Mouse (Mus musculus): Measurements from ENCODE around the gene Rftn1. TPM values are rescaled to one million over a fixed set of nuclear protein-coding genes. Genes with fewer than 3 reads are reported as not detected.

The Rftn1 gene
- polyA plus RNA-seq, 1 experiment: 6.8 TPM

GRCm38 (mm10) chr17:50104131-50104530 is 86.3 kb downstream of the Rftn1 start:
- no peak for TF ChIP-seq FLI1 (IDR thresholded peaks at IDR 0.05; ENCODE audit: low read length)
- TF ChIP-seq GATA1 (IDR thresholded peaks at IDR 0.05; ENCODE audit: borderline replicate concordance, low read length): no peak
- Histone ChIP-seq H3K4me3 (replicated peaks) (no peak overlapping the region), H3K27me3 (replicated peaks) (no peaks in the 10 kb centered on the region), H3K36me3 (replicated peaks; ENCODE audit: low read length) (peaks cover 9% of the 10 kb centered on the region), H3K9me3 (0 out of 2 replicates have a peak, but pooled peaks cover 2% of the 10 kb centered on the region), H3K4me1 (no peaks in the 10 kb centered on the region)

GRCm38 (mm10) chr17:50101416-50101815 is 89.1 kb downstream of the Rftn1 start:
- no peak overlapping the region for H3K4me3 ChIP-seq (replicated peaks)
- no peaks in the 10 kb centered on the region for H3K4me1 ChIP-seq
- TF ChIP-seq FLI1 (IDR thresholded peaks at IDR 0.05; ENCODE audit: low read length): no peak
- TF ChIP-seq GATA1 (IDR thresholded peaks at IDR 0.05; ENCODE audit: borderline replicate concordance, low read length): no peak
- peaks cover 9% of the 10 kb centered on the region for H3K27me3 ChIP-seq (replicated peaks)
- peaks cover 5% of the 10 kb centered on the region for H3K36me3 ChIP-seq (replicated peaks; ENCODE audit: low read length)
- H3K9me3 ChIP-seq: no peaks in the 10 kb centered on the region

- no peak overlapping the region for H3K4me3 ChIP-seq (replicated peaks)
- no peaks in the 10 kb centered on the region for H3K36me3 ChIP-seq (replicated peaks; ENCODE audit: low read length)
- H3K27me3 ChIP-seq (replicated peaks): peaks cover 10% of the 10 kb centered on the region
- no peaks in the 10 kb centered on the region for H3K4me1 ChIP-seq
- H3K9me3 ChIP-seq: no peaks in the 10 kb centered on the region
- TF ChIP-seq GATA1 (IDR thresholded peaks at IDR 0.05; ENCODE audit: borderline replicate concordance, low read length): no peak
- no peak for TF ChIP-seq FLI1 (IDR thresholded peaks at IDR 0.05; ENCODE audit: low read length)
Observed at GRCm38 (mm10) chr17:50100070-50100469, 90.4 kb downstream of the Rftn1 start.

- TF ChIP-seq GATA1 (IDR thresholded peaks at IDR 0.05; ENCODE audit: borderline replicate concordance, low read length): no peak
- TF ChIP-seq FLI1 (IDR thresholded peaks at IDR 0.05; ENCODE audit: low read length): no peak
- Histone ChIP-seq H3K27me3 (replicated peaks) (peaks cover 12% of the 10 kb centered on the region), H3K4me1 (no peaks in the 10 kb centered on the region), H3K36me3 (replicated peaks; ENCODE audit: low read length) (no peaks in the 10 kb centered on the region), H3K9me3 (no peaks in the 10 kb centered on the region), H3K4me3 (replicated peaks) (no peak overlapping the region)
Observed at GRCm38 (mm10) chr17:50099378-50099777, 91.1 kb downstream of the Rftn1 start.

GRCm38 (mm10) chr17:50098297-50098696 is 92.2 kb downstream of the Rftn1 start:
- no peaks in the 10 kb centered on the region for H3K9me3 ChIP-seq
- H3K36me3 ChIP-seq (replicated peaks; ENCODE audit: low read length): no peaks in the 10 kb centered on the region
- no peaks in the 10 kb centered on the region for H3K4me1 ChIP-seq

GRCm38 (mm10) chr17:50097831-50098230 is 92.6 kb downstream of the Rftn1 start:
- Histone ChIP-seq H3K4me3 (replicated peaks) (no peak overlapping the region), H3K4me1 (no peaks in the 10 kb centered on the region), H3K9me3 (no peaks in the 10 kb centered on the region), H3K36me3 (replicated peaks; ENCODE audit: low read length) (no peaks in the 10 kb centered on the region), H3K27me3 (replicated peaks) (peaks cover 18% of the 10 kb centered on the region)
- TF ChIP-seq FLI1 (IDR thresholded peaks at IDR 0.05; ENCODE audit: low read length) (no peak), GATA1 (IDR thresholded peaks at IDR 0.05; ENCODE audit: borderline replicate concordance, low read length) (no peak)

More at GRCm38 (mm10) chr17:50098297-50098696, 92.2 kb downstream of the Rftn1 start:
- TF ChIP-seq FLI1 (IDR thresholded peaks at IDR 0.05; ENCODE audit: low read length) (no peak), GATA1 (IDR thresholded peaks at IDR 0.05; ENCODE audit: borderline replicate concordance, low read length) (no peak)
- H3K4me3 ChIP-seq (replicated peaks): no peak overlapping the region
- peaks cover 18% of the 10 kb centered on the region for H3K27me3 ChIP-seq (replicated peaks)

GRCm38 (mm10) chr17:50096305-50096704 is 94.2 kb downstream of the Rftn1 start:
- no peaks in the 10 kb centered on the region for H3K4me1 ChIP-seq
- H3K9me3 ChIP-seq: no peaks in the 10 kb centered on the region
- TF ChIP-seq FLI1 (IDR thresholded peaks at IDR 0.05; ENCODE audit: low read length) (no peak), GATA1 (IDR thresholded peaks at IDR 0.05; ENCODE audit: borderline replicate concordance, low read length) (no peak)
- H3K27me3 ChIP-seq (replicated peaks): peaks cover 18% of the 10 kb centered on the region
- H3K36me3 ChIP-seq (replicated peaks; ENCODE audit: low read length): no peaks in the 10 kb centered on the region
- H3K4me3 ChIP-seq (replicated peaks): no peak overlapping the region

GRCm38 (mm10) chr17:50094596-50094995 is 95.9 kb downstream of the Rftn1 start:
- Histone ChIP-seq H3K9me3 (no peaks in the 10 kb centered on the region), H3K36me3 (replicated peaks; ENCODE audit: low read length) (no peaks in the 10 kb centered on the region), H3K4me1 (no peaks in the 10 kb centered on the region), H3K27me3 (replicated peaks) (peaks cover 18% of the 10 kb centered on the region), H3K4me3 (replicated peaks) (no peak overlapping the region)
- TF ChIP-seq GATA1 (IDR thresholded peaks at IDR 0.05; ENCODE audit: borderline replicate concordance, low read length): no peak
- no peak for TF ChIP-seq FLI1 (IDR thresholded peaks at IDR 0.05; ENCODE audit: low read length)

- Histone ChIP-seq H3K4me1 (no peaks in the 10 kb centered on the region), H3K9me3 (no peaks in the 10 kb centered on the region), H3K36me3 (replicated peaks; ENCODE audit: low read length) (no peaks in the 10 kb centered on the region), H3K27me3 (replicated peaks) (peaks cover 19% of the 10 kb centered on the region), H3K4me3 (replicated peaks) (no peak overlapping the region)
- no peak for TF ChIP-seq GATA1 (IDR thresholded peaks at IDR 0.05; ENCODE audit: borderline replicate concordance, low read length)
- no peak for TF ChIP-seq FLI1 (IDR thresholded peaks at IDR 0.05; ENCODE audit: low read length)
Observed at GRCm38 (mm10) chr17:50094077-50094476, 96.4 kb downstream of the Rftn1 start.

GRCm38 (mm10) chr17:50093356-50093755 is 97.1 kb downstream of the Rftn1 start:
- H3K27me3 ChIP-seq (replicated peaks): peaks cover 19% of the 10 kb centered on the region
- H3K4me1 ChIP-seq: no peaks in the 10 kb centered on the region
- H3K9me3 ChIP-seq: no peaks in the 10 kb centered on the region
- no peaks in the 10 kb centered on the region for H3K36me3 ChIP-seq (replicated peaks; ENCODE audit: low read length)
- TF ChIP-seq FLI1 (IDR thresholded peaks at IDR 0.05; ENCODE audit: low read length): no peak
- TF ChIP-seq GATA1 (IDR thresholded peaks at IDR 0.05; ENCODE audit: borderline replicate concordance, low read length): no peak
- no peak overlapping the region for H3K4me3 ChIP-seq (replicated peaks)

- H3K9me3 ChIP-seq: no peaks in the 10 kb centered on the region
- H3K36me3 ChIP-seq (replicated peaks; ENCODE audit: low read length): no peaks in the 10 kb centered on the region
- TF ChIP-seq GATA1 (IDR thresholded peaks at IDR 0.05; ENCODE audit: borderline replicate concordance, low read length) (no peak), FLI1 (IDR thresholded peaks at IDR 0.05; ENCODE audit: low read length) (no peak)
- no peak overlapping the region for H3K4me3 ChIP-seq (replicated peaks)
- peaks cover 16% of the 10 kb centered on the region for H3K27me3 ChIP-seq (replicated peaks)
- no peaks in the 10 kb centered on the region for H3K4me1 ChIP-seq
Observed at GRCm38 (mm10) chr17:50092848-50093247, 97.6 kb downstream of the Rftn1 start.

Measured in megakaryocyte, embryonic 14.5 days (primary cell).